ENCODE assay signal across 9 mouse cellular contexts in genomic region chr15:24407691-24408090, GRCm38 (mm10).
DNase-seq lines count a peak whose midpoint lies in the region; ATAC-seq and TF ChIP-seq lines count a peak whose summit lies in the region.
"Had no signal": no experiment of that assay in that cellular context is flagged by ENCODE, and none has a peak within 500 bp of the region (broad histone marks: within the 10 kb centered on the region; RNA-seq: fewer than 3 reads in every experiment).

No protein-coding gene starts in this region.

- no peaks in the 10 kb centered on the region for H3K27me3 ChIP-seq in heart, embryonic 12.5 days (replicated peaks)
- no peaks in the 10 kb centered on the region for H3K27me3 ChIP-seq in forebrain, embryonic 14.5 days (replicated peaks; ENCODE audit: control insufficient read depth, insufficient read depth, low read length)
- H3K27me3 ChIP-seq in stomach, postnatal 0 days (ENCODE audit: control insufficient read depth, insufficient read depth, low read length) = no peaks in the 10 kb centered on the region
- H3K27me3 ChIP-seq: megakaryocyte, embryonic 14.5 days had no signal

- intact Hi-C loops in heart, postnatal 10 days (cut with DNase I) = no loop called here
- intact Hi-C loops in left cerebral cortex, adult 2 months (cut with DNase I) = loop anchor here (2.0 to 5.0 kb wide), 2 partner anchors 921 to 1575 kb away; no protein-coding TSS in a partner anchor

- ATAC-seq in heart, embryonic 12.5 days (ENCODE audit: insufficient number of reproducible peaks, low FRiP score) = no peak
- ATAC-seq in forebrain, embryonic 14.5 days = peak; percentile 57; the same call in 1 of the 2 replicates
- no peak for ATAC-seq in stomach, postnatal 0 days (ENCODE audit: low FRiP score, low TSS enrichment)

- no peak overlapping the region for H3K4me3 ChIP-seq in heart, embryonic 12.5 days
- H3K4me3 ChIP-seq in forebrain, embryonic 14.5 days (ENCODE audit: low read depth, low read length) = no peak overlapping the region
- H3K4me3 ChIP-seq in left cerebral cortex, adult 2 months = no peak overlapping the region
- H3K4me3 ChIP-seq in stomach, postnatal 0 days (ENCODE audit: low read depth, low read length) = no peak overlapping the region
- H3K4me3 ChIP-seq: megakaryocyte, embryonic 14.5 days had no signal

- H3K27ac ChIP-seq in heart, embryonic 12.5 days (ENCODE audit: poor library complexity, severe bottlenecking) = no peak overlapping the region
- H3K27ac ChIP-seq in forebrain, embryonic 14.5 days (ENCODE audit: low read depth, low read length) = no peak overlapping the region
- H3K27ac ChIP-seq in left cerebral cortex, adult 2 months = no peak overlapping the region
- H3K27ac ChIP-seq in stomach, postnatal 0 days (replicated peaks) = no peak overlapping the region

- no peak for TF ChIP-seq EP300 in stomach, postnatal 0 days (optimal IDR thresholded peaks at IDR 0.05)

- no peak overlapping the region for H3K4me2 ChIP-seq in heart, embryonic 12.5 days
- H3K4me2 ChIP-seq in forebrain, embryonic 14.5 days (ENCODE audit: low read length) = no peak overlapping the region
- no peak overlapping the region for H3K4me2 ChIP-seq in stomach, postnatal 0 days (replicated peaks; ENCODE audit: low read depth)

- peak; percentile 75 for TF ChIP-seq CTCF in left cerebral cortex, adult 2 months (IDR thresholded peaks at IDR 0.05)
- peak; percentile 77 for TF ChIP-seq CTCF in stomach, postnatal 0 days (IDR thresholded peaks at IDR 0.05; ENCODE audit: low read depth)

- no peak overlapping the region for H3K9ac ChIP-seq in heart, embryonic 12.5 days
- no peak overlapping the region for H3K9ac ChIP-seq in forebrain, embryonic 14.5 days (ENCODE audit: low read length)
- no peak overlapping the region for H3K9ac ChIP-seq in stomach, postnatal 0 days (ENCODE audit: low read length)

- 44% methylated on average over 3 of the region's 3 CpGs for WGBS in heart, embryonic 12.5 days
- 52% methylated on average over 3 of the region's 3 CpGs for WGBS in forebrain, embryonic 14.5 days
- 41% methylated on average over 3 of the region's 3 CpGs for WGBS in stomach, postnatal 0 days

- no peaks in the 10 kb centered on the region for H3K4me1 ChIP-seq in heart, embryonic 12.5 days (replicated peaks)
- H3K4me1 ChIP-seq in forebrain, embryonic 14.5 days (ENCODE audit: control insufficient read depth, insufficient read depth, low read length) = no peaks in the 10 kb centered on the region
- H3K4me1 ChIP-seq in stomach, postnatal 0 days (replicated peaks; ENCODE audit: control insufficient read depth, insufficient read depth) = no peaks in the 10 kb centered on the region
- H3K4me1 ChIP-seq: megakaryocyte, embryonic 14.5 days had no signal

- no peaks in the 10 kb centered on the region for H3K9me3 ChIP-seq in heart, embryonic 12.5 days (replicated peaks)
- no peaks in the 10 kb centered on the region for H3K9me3 ChIP-seq in forebrain, embryonic 14.5 days (replicated peaks; ENCODE audit: control insufficient read depth, low read length)
- no peaks in the 10 kb centered on the region for H3K9me3 ChIP-seq in stomach, postnatal 0 days (ENCODE audit: control insufficient read depth, low read length)
- H3K9me3 ChIP-seq: megakaryocyte, embryonic 14.5 days had no signal

- H3K36me3 ChIP-seq in heart, embryonic 12.5 days = no peaks in the 10 kb centered on the region
- H3K36me3 ChIP-seq in forebrain, embryonic 14.5 days (ENCODE audit: control insufficient read depth, insufficient read depth, low read length) = no peaks in the 10 kb centered on the region
- H3K36me3 ChIP-seq in stomach, postnatal 0 days (ENCODE audit: control insufficient read depth, insufficient read depth, low read length) = no peaks in the 10 kb centered on the region

- DNase-seq in heart, postnatal 10 days = peak; percentile 10 to 16
- peak; percentile 52 for DNase-seq in 416B (ENCODE audit: low read depth)
- peak; percentile 57 for DNase-seq in cerebellum, adult 11 months
- peak; percentile 85 for DNase-seq in forebrain, embryonic 14.5 days (ENCODE audit: low spot score)
- DNase-seq in left cerebral cortex, adult 2 months (ENCODE audit: extremely low spot score in 1 of 2, low spot score in 2 of 2) = peak; percentile 58 to 60
- DNase-seq in stomach, postnatal 0 days (ENCODE audit: low spot score) = peak; percentile 17
- no peak for DNase-seq in thymus, postnatal 36 days

Comparison
In these comparisons a context has a peak if more than half of its experiments do, and no peak if none do; other contexts are left out.
1. DNase-seq: peak in heart, postnatal 10 days (2 of 2), 416B (single experiment), cerebellum, adult 11 months (single experiment), forebrain, embryonic 14.5 days (single experiment), left cerebral cortex, adult 2 months (2 of 2) and stomach, postnatal 0 days (single experiment); none in thymus, postnatal 36 days (0 of 2).